Mouse (Mus musculus): ENCODE data around the gene Dlx3.

DNA sequence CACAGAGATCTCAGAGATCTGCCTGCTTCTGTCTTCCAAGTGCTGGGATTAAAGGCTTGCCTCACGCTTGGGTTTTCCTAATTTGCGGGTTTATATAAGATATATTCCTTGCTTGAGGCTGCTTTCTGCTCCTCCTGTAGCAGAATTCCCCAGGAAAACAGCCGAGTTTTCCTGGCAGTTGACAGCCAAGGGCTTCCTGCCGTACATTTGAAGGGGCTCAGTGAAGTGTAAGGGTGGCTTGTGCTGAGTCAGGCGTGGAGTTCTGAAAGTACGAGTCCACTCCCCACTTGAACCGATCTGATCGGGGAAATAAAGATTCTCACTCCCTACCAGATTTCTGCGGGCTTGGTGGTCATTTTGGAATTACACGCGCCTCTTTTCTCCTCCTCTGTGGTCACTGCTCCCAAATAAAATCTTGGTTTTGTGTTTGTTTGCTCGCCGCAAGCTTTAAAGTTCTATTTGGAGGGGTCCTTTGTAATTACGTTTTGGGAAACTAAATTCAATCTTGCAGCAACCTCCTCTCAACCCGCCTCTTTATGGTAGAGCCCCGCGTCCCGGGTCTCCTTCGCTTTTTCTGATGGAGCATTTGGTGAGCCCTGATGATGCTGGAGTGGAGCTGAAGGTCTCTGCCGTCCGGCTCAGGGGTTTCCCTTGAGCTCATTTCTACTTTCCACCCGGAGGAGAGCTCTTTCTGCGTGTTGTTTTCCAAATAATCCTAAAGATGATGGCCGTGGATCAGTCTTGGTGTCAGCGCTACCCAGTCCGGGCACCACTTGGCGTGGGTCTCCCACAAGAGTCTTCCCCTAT, 29.7 kb downstream of the Dlx3 start:
- no peak for TF ChIP-seq CTCF (IDR thresholded peaks at IDR 0.05)
- TF ChIP-seq EP300 (IDR thresholded peaks at IDR 0.05): no peak

All from lung, postnatal 0 days (tissue).